Mouse (Mus musculus): Measurements from ENCODE around the gene Eef1akmt3. TPM values are rescaled to one million over a fixed set of nuclear protein-coding genes. Genes with fewer than 3 reads are reported as not detected.

Eef1akmt3 gene
- total and polyA plus RNA-seq, 2 experiments from 2014 or later, result 0.19 to 0.31 TPM

GRCm38 (mm10) chr10:127055406-127055805 lies 14.1 kb upstream of the Eef1akmt3 start:
- H3K9ac ChIP-seq (replicated peaks; ENCODE audit: low read length), result no peak overlapping the region
- H3K27me3 ChIP-seq (ENCODE audit: insufficient read depth, low read length), result peaks cover 5% of the 10 kb centered on the region; the same call in 1 of the 2 replicates
- no peaks in the 10 kb centered on the region for H3K4me1 ChIP-seq (ENCODE audit: insufficient read depth, low read length)
- H3K9me3 ChIP-seq (ENCODE audit: low read length), result no peaks in the 10 kb centered on the region
- H3K36me3 ChIP-seq (ENCODE audit: insufficient read depth, low read length), result peaks cover 35% of the 10 kb centered on the region
- H3K27ac ChIP-seq, result no peak overlapping the region
- no peak for TF ChIP-seq CTCF (IDR thresholded peaks at IDR 0.05; ENCODE audit: low read depth)
- DNase-seq (ENCODE audit: low spot score), result no peak
- H3K4me2 ChIP-seq (ENCODE audit: low read depth, low read length), result no peak overlapping the region
- ATAC-seq, result no peak
- H3K4me3 ChIP-seq (ENCODE audit: low read length), result no peak overlapping the region
- 94% methylated on average over 8 of the region's 8 CpGs for WGBS

DNA sequence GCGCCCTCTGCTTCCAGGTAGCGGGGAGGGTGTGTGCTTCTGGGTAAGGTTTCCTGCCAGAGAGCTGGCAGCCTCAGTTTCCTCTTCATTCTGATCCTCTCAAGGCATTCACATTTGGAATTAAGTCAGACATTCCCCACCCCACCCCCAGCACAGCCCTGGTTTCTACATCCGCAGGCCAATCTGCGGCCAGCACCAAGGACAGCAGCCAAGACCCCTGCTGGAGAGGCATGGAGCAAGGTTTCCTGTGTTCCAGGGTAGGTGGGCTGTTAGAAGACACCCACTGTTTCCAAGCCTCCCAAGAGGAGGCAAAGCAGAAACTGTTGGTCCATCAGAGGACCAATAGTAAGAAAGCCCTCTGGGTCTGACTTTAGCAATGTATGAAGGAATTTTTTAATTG lies 13.3 kb upstream of the Eef1akmt3 start:
- Histone ChIP-seq H3K9ac (replicated peaks; ENCODE audit: low read length) (no peak overlapping the region), H3K4me3 (ENCODE audit: low read length) (no peak overlapping the region), H3K9me3 (ENCODE audit: low read length) (no peaks in the 10 kb centered on the region), H3K4me1 (ENCODE audit: insufficient read depth, low read length) (no peaks in the 10 kb centered on the region; the same call in 1 of the 2 replicates), H3K36me3 (ENCODE audit: insufficient read depth, low read length) (peaks cover 35% of the 10 kb centered on the region), H3K27me3 (ENCODE audit: insufficient read depth, low read length) (peaks cover 12% of the 10 kb centered on the region; the same call in 1 of the 2 replicates), H3K27ac (no peak overlapping the region), H3K4me2 (ENCODE audit: low read depth, low read length) (no peak overlapping the region)
- no peak for ATAC-seq
- no peak for DNase-seq (ENCODE audit: low spot score)
- 59% methylated on average over 4 of the region's 4 CpGs for WGBS
- TF ChIP-seq CTCF (IDR thresholded peaks at IDR 0.05; ENCODE audit: low read depth), result no peak

DNA sequence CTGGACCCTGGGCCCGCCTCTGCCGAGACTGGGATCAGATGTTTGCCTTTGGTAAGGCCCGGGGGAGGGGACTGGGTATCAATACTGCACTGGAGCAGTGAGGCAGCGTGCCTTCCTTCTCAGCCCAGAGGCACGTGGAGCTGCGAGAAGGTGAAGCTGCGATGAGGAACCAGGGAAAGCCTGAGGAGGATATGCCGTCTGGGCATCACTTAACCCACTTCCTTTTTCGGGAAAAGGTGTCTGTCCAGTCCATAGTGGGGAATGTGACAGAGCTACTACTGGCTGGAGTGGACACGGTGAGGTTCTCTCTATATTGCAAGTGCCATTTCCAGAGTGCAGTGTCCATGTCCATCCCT lies 8.8 kb upstream of the Eef1akmt3 start:
- Histone ChIP-seq H3K9ac (replicated peaks; ENCODE audit: low read length) (no peak overlapping the region), H3K4me1 (ENCODE audit: insufficient read depth, low read length) (peaks cover 6% of the 10 kb centered on the region; the same call in 1 of the 2 replicates), H3K4me3 (ENCODE audit: low read length) (no peak overlapping the region), H3K27ac (no peak overlapping the region), H3K36me3 (ENCODE audit: insufficient read depth, low read length) (peaks cover 12% of the 10 kb centered on the region; the same call in 1 of the 2 replicates), H3K27me3 (ENCODE audit: insufficient read depth, low read length) (peaks cover 26% of the 10 kb centered on the region; the same call in 1 of the 2 replicates), H3K4me2 (ENCODE audit: low read depth, low read length) (no peak overlapping the region), H3K9me3 (ENCODE audit: low read length) (no peaks in the 10 kb centered on the region)
- TF ChIP-seq CTCF (IDR thresholded peaks at IDR 0.05; ENCODE audit: low read depth), result no peak
- no peak for ATAC-seq
- DNase-seq (ENCODE audit: low spot score), result no peak
- 24% methylated on average over 10 of the region's 10 CpGs for WGBS

GRCm38 (mm10) chr10:127049395-127050118 lies 8.2 kb upstream of the Eef1akmt3 start:
- 0 out of 2 replicates have a peak, but pooled peaks have one; percentile 11 for ATAC-seq
- WGBS, result 4% methylated on average over 29 of the region's 29 CpGs
- Histone ChIP-seq H3K27ac (no peak overlapping the region), H3K9me3 (ENCODE audit: low read length) (no peaks in the 10 kb centered on the region), H3K36me3 (ENCODE audit: insufficient read depth, low read length) (peaks cover 7% of the 10 kb centered on the region; the same call in 1 of the 2 replicates), H3K4me2 (ENCODE audit: low read depth, low read length) (peak overlapping the region; percentile 8; the same call in 1 of the 2 replicates), H3K4me1 (ENCODE audit: insufficient read depth, low read length) (peaks cover 6% of the 10 kb centered on the region; the same call in 1 of the 2 replicates), H3K4me3 (ENCODE audit: low read length) (peak overlapping the region; percentile 0; the same call in 1 of the 2 replicates), H3K9ac (replicated peaks; ENCODE audit: low read length) (no peak overlapping the region), H3K27me3 (ENCODE audit: insufficient read depth, low read length) (peaks cover 26% of the 10 kb centered on the region; the same call in 1 of the 2 replicates)
- no peak for DNase-seq (ENCODE audit: low spot score)
- TF ChIP-seq CTCF (IDR thresholded peaks at IDR 0.05; ENCODE audit: low read depth), result peak; percentile 38

- H3K36me3 ChIP-seq (ENCODE audit: insufficient read depth, low read length), result no peaks in the 10 kb centered on the region; the same call in 1 of the 2 replicates
- no peak overlapping the region for H3K9ac ChIP-seq (replicated peaks; ENCODE audit: low read length)
- ATAC-seq (no peak), DNase-seq (ENCODE audit: low spot score) (no peak)
- H3K4me2 ChIP-seq (ENCODE audit: low read depth, low read length), result peak overlapping the region; percentile 8; the same call in 1 of the 2 replicates
- H3K27me3 ChIP-seq (ENCODE audit: insufficient read depth, low read length), result peaks cover 26% of the 10 kb centered on the region; the same call in 1 of the 2 replicates
- no peak overlapping the region for H3K27ac ChIP-seq
- TF ChIP-seq CTCF (IDR thresholded peaks at IDR 0.05; ENCODE audit: low read depth), result 0 out of 2 replicates have a peak, but pooled peaks have one; percentile 3
- WGBS, result 6% methylated on average over 35 of the region's 35 CpGs
- H3K9me3 ChIP-seq (ENCODE audit: low read length), result no peaks in the 10 kb centered on the region
- 0 out of 2 replicates have a peak overlapping the region, but pooled peaks have one; percentile 0 for H3K4me3 ChIP-seq (ENCODE audit: low read length)
- H3K4me1 ChIP-seq (ENCODE audit: insufficient read depth, low read length), result peaks cover 6% of the 10 kb centered on the region; the same call in 1 of the 2 replicates
These were observed 7.5 kb upstream of the Eef1akmt3 start for GRCm38 (mm10) chr10:127048608-127049394.

DNA sequence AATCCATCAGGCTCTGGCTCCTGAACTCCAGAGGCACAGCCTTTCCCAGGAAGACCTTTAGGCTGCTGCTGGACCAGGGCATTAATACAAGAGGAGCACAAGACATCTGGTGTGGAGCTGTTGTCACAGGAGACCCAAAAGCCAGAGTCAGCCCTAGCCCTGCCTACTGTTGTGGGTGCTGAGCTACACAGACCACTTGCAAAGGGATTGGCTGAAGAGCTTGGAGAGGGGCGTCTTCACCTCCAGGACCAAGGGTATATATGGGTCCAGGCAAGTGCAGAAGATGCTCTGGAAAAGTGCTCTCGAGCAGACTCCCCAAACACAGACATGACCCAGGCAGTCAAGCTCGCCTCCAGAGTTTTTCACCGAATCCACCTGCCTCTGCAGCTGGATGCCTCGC lies 6.6 kb upstream of the Eef1akmt3 start, which contains the start of gene Cyp27b1:
TSS of gene Cyp27b1 (plus strand) at position 297 of the 400 bp plus-strand sequence.
- WGBS, result 32% methylated on average over 5 of the region's 5 CpGs
- TF ChIP-seq CTCF (IDR thresholded peaks at IDR 0.05; ENCODE audit: low read depth), result no peak

More for the DNA sequence above, 6.6 kb upstream of the Eef1akmt3 start, which contains the start of gene Cyp27b1:
- no peak within 1 kb of the TSS for H3K4me3 ChIP-seq (ENCODE audit: low read length)
- DNase-seq (ENCODE audit: low spot score) (no peak), ATAC-seq (no peak)
- peak within 1 kb of the TSS; percentile 8; the same call in 1 of the 2 replicates for H3K4me2 ChIP-seq (ENCODE audit: low read depth, low read length)
- no peak within 1 kb of the TSS for H3K27ac ChIP-seq
- no peak within 1 kb of the TSS for H3K9ac ChIP-seq (replicated peaks; ENCODE audit: low read length)
- peaks cover 26% of the 10 kb centered on the region; the same call in 1 of the 2 replicates for H3K27me3 ChIP-seq (ENCODE audit: insufficient read depth, low read length)
- no peaks in the 10 kb centered on the region for H3K36me3 ChIP-seq (ENCODE audit: insufficient read depth, low read length)
- H3K9me3 ChIP-seq (ENCODE audit: low read length), result no peaks in the 10 kb centered on the region
- H3K4me1 ChIP-seq (ENCODE audit: insufficient read depth, low read length), result peaks cover 6% of the 10 kb centered on the region; the same call in 1 of the 2 replicates
